Mouse (Mus musculus): ENCODE data around the gene Fam166b.

The Fam166b gene

DNA sequence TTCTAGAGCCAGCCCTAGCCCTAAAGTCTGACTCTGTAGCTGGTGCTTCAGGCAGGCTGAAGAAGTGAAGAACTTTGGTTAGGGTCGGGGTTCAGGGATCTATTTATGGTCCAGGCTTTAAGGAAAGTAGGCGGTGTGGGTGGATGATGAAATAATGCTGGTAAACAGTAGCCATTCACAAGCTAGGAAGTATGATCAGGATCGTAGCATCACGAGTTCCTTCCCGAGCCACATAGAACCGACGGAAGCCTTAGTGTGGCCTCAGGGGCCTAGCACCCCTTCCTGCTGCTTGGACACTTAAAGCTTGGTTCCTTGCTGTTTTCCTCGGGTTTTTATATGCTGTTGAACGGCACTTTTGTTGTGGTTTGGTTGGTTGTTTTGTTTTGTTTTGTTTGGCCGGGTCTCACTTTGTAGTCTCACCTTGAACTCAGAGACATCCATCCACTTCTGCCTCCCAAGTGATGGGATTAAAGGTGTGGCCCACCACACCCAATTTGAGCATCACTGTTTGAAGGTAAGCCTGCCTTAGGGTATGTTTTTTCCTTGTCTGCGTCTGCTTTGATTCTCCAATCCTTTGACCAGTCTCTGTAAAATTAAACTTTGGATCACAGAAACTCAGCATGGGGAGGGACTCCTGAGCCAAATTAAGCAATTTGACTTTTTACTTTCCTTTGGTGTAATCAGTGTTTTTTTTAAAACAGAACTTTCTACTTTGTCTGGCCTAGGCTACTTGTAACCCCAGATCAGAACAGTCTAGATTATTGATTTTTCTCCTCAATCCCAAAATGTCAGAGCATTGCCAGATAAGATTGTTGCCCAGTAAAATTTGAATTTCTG, 45.5 kb downstream of the Fam166b start:
- in situ Hi-C loops (cut with MboI) = no loop called here

DNA sequence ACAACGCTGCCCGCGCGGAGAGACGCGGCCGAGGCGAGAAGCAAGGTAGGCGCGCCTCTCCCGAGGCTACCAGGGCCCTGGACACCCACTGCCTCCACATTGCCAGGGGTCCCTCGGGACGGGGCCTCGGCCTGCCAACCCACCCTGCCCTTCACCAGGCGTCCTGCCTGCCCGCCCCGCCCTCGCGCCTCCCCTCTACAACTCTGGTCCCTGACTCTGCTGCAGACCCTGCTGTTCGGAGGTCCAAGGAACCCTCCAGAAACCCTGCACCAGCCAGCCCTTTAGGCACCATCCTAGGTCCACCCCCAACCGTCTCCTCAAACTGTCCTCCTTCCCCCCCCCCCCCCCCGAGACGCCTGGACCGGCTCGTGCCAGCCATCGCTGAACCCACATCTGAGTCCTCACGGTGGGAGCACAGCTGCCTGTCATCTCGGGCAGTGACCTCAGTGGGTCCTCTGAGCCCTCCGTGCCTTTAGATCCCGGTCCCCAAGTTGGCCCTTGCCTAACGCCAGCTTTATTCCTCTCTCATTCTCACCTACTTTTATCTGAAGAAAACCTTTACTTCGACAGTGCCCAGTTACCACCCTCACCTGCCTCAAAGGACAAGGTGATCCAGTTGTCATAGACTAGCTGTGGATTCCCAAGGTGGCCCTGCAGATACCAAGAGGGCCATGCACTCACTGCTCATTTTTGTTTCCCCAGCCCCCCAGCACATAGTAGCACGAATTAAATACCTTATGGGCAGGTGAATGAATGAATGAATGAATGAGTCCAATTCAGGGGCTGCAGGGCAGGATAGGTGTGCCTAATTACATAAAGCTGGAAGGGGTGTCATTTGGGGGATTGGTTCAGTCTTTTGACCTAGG, 46.5 kb downstream of the Fam166b start:
- in situ Hi-C loops (cut with MboI) = no loop called here

DNA sequence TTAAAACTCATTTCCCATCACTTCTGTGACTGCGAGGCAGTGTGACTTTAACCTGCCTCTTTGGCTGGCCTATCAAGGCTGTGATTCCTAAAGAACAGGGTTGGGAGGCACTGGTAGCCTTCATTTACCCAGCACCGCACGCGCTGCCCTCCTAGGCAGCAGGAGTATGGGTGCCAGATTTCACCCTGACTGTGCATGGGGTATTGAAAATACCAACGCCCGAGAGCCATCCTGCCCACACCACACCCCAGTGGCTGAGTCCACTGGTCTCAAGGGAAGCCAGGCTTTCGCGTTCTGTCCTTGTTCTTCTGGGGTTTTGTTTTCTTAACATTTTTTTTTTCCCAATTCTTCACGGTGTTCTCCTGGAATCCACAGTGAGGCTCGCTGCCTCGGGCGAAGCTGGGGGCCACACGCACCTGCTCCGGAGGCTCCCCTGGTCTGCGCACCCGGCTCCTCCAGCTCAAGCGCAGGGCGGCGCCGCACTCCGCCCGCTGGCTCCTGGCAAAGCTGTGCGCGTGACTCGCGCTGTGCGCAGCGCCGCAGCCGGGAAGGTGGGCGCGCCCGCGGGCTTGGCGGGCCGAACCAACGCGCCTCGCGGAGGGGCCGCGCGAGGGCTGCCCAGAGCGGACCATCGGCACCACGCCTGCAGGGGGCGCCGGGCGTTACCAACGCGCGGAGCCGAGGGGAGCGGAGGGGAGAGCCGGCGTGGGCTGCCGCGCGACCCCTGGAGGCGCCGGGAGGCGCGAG, 47.4 kb downstream of the Fam166b start, which contains the start of gene Rusc2:
Rusc2 (plus strand) TSS at position 572 of the 747 bp plus-strand sequence.
- in situ Hi-C loops (cut with MboI) = no loop called here

DNA sequence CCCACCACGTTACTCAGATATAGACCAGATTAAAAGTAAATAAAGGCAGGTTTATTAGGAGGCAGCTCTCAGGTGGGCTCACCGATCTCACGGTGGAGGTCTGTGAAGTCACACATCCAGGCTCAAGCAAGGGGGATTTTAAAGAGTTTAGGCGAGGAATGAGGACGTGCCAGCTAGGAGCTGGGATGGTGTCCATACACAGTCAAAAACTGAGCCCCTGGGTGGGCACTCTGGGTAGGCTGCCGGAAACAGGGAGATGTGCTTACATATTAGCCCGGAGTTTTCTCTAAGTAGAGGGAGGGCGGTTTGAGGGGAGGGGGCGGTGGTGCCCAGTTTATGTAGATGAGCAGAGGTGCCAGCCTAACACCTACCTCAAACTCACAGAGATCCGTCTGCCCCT, 48.0 kb downstream of the Fam166b start:
- in situ Hi-C loops (cut with MboI) = no loop called here

DNA sequence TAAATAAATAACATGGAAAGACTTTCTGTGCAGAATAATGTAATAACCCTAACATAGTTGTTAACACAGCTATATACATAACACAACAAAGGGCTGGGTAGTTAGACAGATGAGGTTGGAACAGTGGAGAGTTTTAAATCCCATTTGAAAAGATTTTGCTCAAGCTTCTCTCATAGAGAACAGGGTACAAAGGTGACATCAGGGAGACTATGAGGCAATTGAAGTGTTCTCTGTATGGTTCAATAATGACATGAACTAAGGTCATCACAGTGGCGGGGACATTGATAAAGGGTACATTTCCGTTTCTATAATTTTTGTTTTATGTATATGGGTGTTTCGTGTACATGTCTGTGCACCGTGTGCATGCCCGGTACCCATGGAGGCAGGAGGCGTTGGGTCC, 49.3 kb downstream of the Fam166b start:
- in situ Hi-C loops (cut with MboI) = no loop called here

All from mature B cell (primary cell).